Mouse (Mus musculus): ENCODE measurements around the gene Ddit4l. TPM values are rescaled to one million over a fixed set of nuclear protein-coding genes. Genes with fewer than 3 reads are reported as not detected.
"Not testable (repeated sequence)": the region's sequence is repeated elsewhere in the genome, so short reads cannot be mapped to it uniquely, and the experiment has no call there.

Ddit4l gene
- total and polyA plus RNA-seq, 2 experiments = 0.37 to 0.45 TPM

DNA sequence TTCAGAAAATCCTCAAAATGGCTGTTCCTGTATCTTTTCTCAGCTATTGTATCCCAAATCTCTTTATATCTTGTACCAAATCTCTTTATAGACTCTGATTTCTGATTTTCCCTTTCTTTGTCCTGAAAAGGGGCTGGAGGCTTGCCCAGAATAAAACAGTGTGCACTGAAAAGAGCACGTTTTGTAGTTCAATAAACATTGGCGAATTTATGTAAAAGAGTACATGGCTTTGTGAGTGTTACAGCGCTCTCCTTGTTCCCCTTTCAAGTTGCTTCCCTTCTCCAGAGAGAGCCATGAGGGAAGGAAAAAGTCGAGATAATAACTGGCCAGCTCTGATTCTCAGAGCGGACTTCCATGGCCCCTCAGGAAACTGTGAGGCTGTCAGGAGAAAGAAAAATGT lies 27.7 kb downstream of the Ddit4l start:
- 69% methylated on average over 5 of the region's 5 CpGs for WGBS
- no peak for DNase-seq (ENCODE audit: extremely low read depth, low read depth, low spot score)
- TF ChIP-seq POLR2A (IDR thresholded peaks at IDR 0.05; ENCODE audit: extremely low read depth, insufficient read depth, low read length) (no peak), CTCF (IDR thresholded peaks at IDR 0.05; ENCODE audit: low read depth, low read length) (no peak)
- H3K79me2 ChIP-seq (ENCODE audit: control insufficient read depth, insufficient read depth, low read length) = no peaks in the 10 kb centered on the region
- no peaks in the 10 kb centered on the region for H3K27me3 ChIP-seq (ENCODE audit: control insufficient read depth, insufficient read depth, low read length)
- no peak overlapping the region for H3K4me3 ChIP-seq (ENCODE audit: insufficient read depth, low read depth, low read length)
- H3K4me1 ChIP-seq (ENCODE audit: control insufficient read depth, insufficient read depth, low read length) = no peaks in the 10 kb centered on the region
- H3K36me3 ChIP-seq (ENCODE audit: control insufficient read depth, insufficient read depth, low read length) = no peaks in the 10 kb centered on the region
- H3K27ac ChIP-seq (replicated peaks; ENCODE audit: insufficient read depth, low read depth, low read length) = no peak overlapping the region
- H3K9ac ChIP-seq (ENCODE audit: low read depth, low read length) = no peak overlapping the region

DNA sequence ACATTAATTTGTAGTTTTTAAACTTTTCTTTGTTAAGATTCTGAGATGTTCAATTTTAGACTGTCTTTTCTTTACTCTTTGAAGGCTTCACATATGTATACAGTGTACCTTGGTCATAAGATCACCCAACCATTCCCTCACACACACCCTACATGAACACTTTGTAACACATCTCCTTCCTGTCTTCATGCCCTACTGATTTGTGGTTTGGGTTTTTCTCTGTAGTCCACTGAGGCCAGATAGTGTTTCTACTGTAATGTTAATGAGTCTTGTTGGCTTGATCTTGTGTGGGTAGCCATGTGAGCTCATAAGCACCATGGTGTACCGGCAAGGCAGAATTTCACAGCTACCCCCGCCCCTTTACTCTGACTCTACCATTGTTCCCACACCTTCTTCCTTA lies 31.4 kb downstream of the Ddit4l start:
- Histone ChIP-seq H3K4me1 (ENCODE audit: control insufficient read depth, insufficient read depth, low read length) (no peaks in the 10 kb centered on the region), H3K36me3 (ENCODE audit: control insufficient read depth, insufficient read depth, low read length) (no peaks in the 10 kb centered on the region), H3K27ac (replicated peaks; ENCODE audit: insufficient read depth, low read depth, low read length) (no peak overlapping the region), H3K27me3 (ENCODE audit: control insufficient read depth, insufficient read depth, low read length) (no peaks in the 10 kb centered on the region), H3K9ac (ENCODE audit: low read depth, low read length) (no peak overlapping the region), H3K4me3 (ENCODE audit: insufficient read depth, low read depth, low read length) (no peak overlapping the region), H3K79me2 (ENCODE audit: control insufficient read depth, insufficient read depth, low read length) (no peaks in the 10 kb centered on the region)
- TF ChIP-seq CTCF (IDR thresholded peaks at IDR 0.05; ENCODE audit: low read depth, low read length) (no peak), POLR2A (IDR thresholded peaks at IDR 0.05; ENCODE audit: extremely low read depth, insufficient read depth, low read length) (no peak)
- DNase-seq (ENCODE audit: extremely low read depth, low read depth, low spot score) = no peak
- 89% methylated on average over 2 of the region's 2 CpGs for WGBS

DNA sequence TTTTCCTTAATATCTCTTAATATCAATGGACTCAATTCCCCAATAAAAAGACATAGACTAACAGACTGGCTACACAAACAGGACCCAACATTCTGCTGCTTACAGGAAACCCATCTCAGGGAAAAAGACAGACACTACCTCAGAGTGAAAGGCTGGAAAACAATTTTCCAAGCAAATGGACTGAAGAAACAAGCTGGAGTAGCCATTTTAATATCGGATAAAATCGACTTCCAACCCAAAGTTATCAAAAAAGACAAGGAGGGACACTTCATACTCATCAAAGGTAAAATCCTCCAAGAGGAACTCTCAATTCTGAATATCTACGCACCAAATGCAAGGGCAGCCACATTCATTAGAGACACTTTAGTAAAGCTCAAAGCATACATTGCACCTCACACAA lies 49.8 kb downstream of the Ddit4l start, which contains the start of gene Gm21962:
TSS of gene Gm21962 (plus strand) at position 301 of the 400 bp plus-strand sequence.
- H3K27me3 ChIP-seq (ENCODE audit: control insufficient read depth, insufficient read depth, low read length); H3K79me2 ChIP-seq (ENCODE audit: control insufficient read depth, insufficient read depth, low read length); H3K36me3 ChIP-seq (ENCODE audit: control insufficient read depth, insufficient read depth, low read length); H3K4me1 ChIP-seq (ENCODE audit: control insufficient read depth, insufficient read depth, low read length); H3K27ac ChIP-seq (replicated peaks; ENCODE audit: insufficient read depth, low read depth, low read length); H3K9ac ChIP-seq (ENCODE audit: low read depth, low read length); DNase-seq (ENCODE audit: extremely low read depth, low read depth, low spot score); H3K4me3 ChIP-seq (ENCODE audit: insufficient read depth, low read depth, low read length): not testable (repeated sequence)
- no CpG with 5 or more reads among the region's 3 CpGs for WGBS

Other genes with a start within 250 kb of the Ddit4l start
- not detected in 2 replicates for gene Gm21962, start 49.9 kb downstream of the Ddit4l start, total RNA-seq (2014; rRNA removed)
- gene Gm21962, start 49.9 kb downstream of the Ddit4l start, polyA plus RNA-seq (2012; rRNA removed) = not detected in 2 replicates
- gene H2afz, start 242.9 kb downstream of the Ddit4l start, total RNA-seq (2014; rRNA removed) = 134 and 180 TPM in 2 replicates
- gene H2afz, start 242.9 kb downstream of the Ddit4l start, polyA plus RNA-seq (2012; rRNA removed) = 113 and 141 TPM in 2 replicates
- 5.9 and 6.2 TPM in 2 replicates for gene Dnajb14, start 246.1 kb downstream of the Ddit4l start, total RNA-seq (2014; rRNA removed)
- 2.2 and 2.9 TPM in 2 replicates for gene Dnajb14, start 246.1 kb downstream of the Ddit4l start, polyA plus RNA-seq (2012; rRNA removed)